Mouse (Mus musculus): ENCODE measurements at regions not wholly inside any gene's neighbourhood (a gene's known extent, or its start where the extent isn't known, plus 50 kb on each side); places are given as distances from the start of the nearest gene placed in this dataset.

GRCm38 (mm10) chr9:8443315-8443714 lies 100.6 kb upstream of the Trpc6 start:
- Histone ChIP-seq H3K4me2 (replicated peaks; ENCODE audit: low read depth, low read length) (no peak overlapping the region), H3K4me1 (ENCODE audit: control insufficient read depth, insufficient read depth, low read length) (no peaks in the 10 kb centered on the region), H3K4me3 (ENCODE audit: low read length) (no peak overlapping the region), H3K27ac (ENCODE audit: low read depth, low read length) (no peak overlapping the region), H3K27me3 (ENCODE audit: control insufficient read depth, insufficient read depth, low read length) (no peaks in the 10 kb centered on the region), H3K36me3 (ENCODE audit: control insufficient read depth, insufficient read depth, low read length) (no peaks in the 10 kb centered on the region), H3K9ac (ENCODE audit: low read depth, low read length) (no peak overlapping the region), H3K9me3 (ENCODE audit: control insufficient read depth, low read length) (no peaks in the 10 kb centered on the region)
- no peak for ATAC-seq (ENCODE audit: low FRiP score, low TSS enrichment)
- 88% methylated on average over 2 of the region's 2 CpGs for WGBS

DNA sequence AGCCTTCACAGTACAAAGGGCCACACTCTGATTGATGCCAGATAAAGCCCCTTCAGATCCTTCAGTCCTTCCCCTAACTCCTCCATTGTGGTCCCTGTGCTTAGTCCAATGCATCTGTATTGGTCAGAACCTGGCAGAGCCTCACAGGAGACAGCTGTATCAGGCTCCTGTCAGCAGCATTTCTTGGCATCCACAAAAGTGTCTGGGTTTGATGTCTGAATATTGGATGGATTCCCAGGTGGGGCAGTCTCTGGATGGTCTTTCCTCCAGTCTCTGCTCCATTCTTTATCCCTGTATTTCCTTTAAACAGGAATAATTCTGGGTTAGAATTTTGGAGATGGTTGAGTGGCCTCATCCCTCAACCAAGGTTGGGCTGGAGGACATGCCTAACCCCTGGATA lies 92.5 kb upstream of the Trpc6 start:
- no peak overlapping the region for H3K4me3 ChIP-seq (ENCODE audit: low read length)
- no peaks in the 10 kb centered on the region for H3K4me1 ChIP-seq (ENCODE audit: control insufficient read depth, insufficient read depth, low read length)
- no peaks in the 10 kb centered on the region for H3K36me3 ChIP-seq (ENCODE audit: control insufficient read depth, insufficient read depth, low read length)
- H3K4me2 ChIP-seq (replicated peaks; ENCODE audit: low read depth, low read length) = no peak overlapping the region
- no peaks in the 10 kb centered on the region for H3K9me3 ChIP-seq (ENCODE audit: control insufficient read depth, low read length)
- H3K27me3 ChIP-seq (ENCODE audit: control insufficient read depth, insufficient read depth, low read length) = no peaks in the 10 kb centered on the region
- no peak overlapping the region for H3K9ac ChIP-seq (ENCODE audit: low read depth, low read length)
- no peak overlapping the region for H3K27ac ChIP-seq (ENCODE audit: low read depth, low read length)
- no peak for ATAC-seq (ENCODE audit: low FRiP score, low TSS enrichment)

GRCm38 (mm10) chr9:8453591-8453990 lies 90.4 kb upstream of the Trpc6 start:
- no peaks in the 10 kb centered on the region for H3K9me3 ChIP-seq (ENCODE audit: control insufficient read depth, low read length)

DNA sequence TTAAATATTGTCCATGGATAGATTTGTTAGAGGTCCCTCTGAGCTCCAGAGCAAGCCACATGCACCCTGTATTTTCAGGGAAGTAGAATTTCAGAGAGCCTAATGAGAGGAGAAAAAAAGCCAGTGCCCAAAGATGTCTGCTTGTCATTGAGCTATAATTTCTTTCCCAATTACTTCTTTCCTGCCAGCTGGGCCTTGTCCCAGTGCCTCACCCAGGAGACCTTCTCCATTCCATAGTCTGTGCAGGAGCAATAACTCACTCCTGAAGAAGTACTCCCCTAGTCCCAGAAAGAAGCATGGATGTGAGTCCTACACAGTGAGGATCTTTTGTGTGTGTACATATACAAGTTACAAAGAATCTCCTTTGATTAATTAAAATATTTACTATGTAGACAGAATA lies 89.4 kb upstream of the Trpc6 start:
- Histone ChIP-seq H3K9ac (ENCODE audit: low read depth, low read length) (no peak overlapping the region), H3K4me1 (ENCODE audit: control insufficient read depth, insufficient read depth, low read length) (no peaks in the 10 kb centered on the region), H3K9me3 (ENCODE audit: control insufficient read depth, low read length) (no peaks in the 10 kb centered on the region), H3K27ac (ENCODE audit: low read depth, low read length) (no peak overlapping the region), H3K27me3 (ENCODE audit: control insufficient read depth, insufficient read depth, low read length) (no peaks in the 10 kb centered on the region), H3K36me3 (ENCODE audit: control insufficient read depth, insufficient read depth, low read length) (no peaks in the 10 kb centered on the region), H3K4me3 (ENCODE audit: low read length) (no peak overlapping the region), H3K4me2 (replicated peaks; ENCODE audit: low read depth, low read length) (no peak overlapping the region)
- peak; percentile 95 for ATAC-seq (ENCODE audit: low FRiP score, low TSS enrichment)

More at GRCm38 (mm10) chr9:8453591-8453990, 90.4 kb upstream of the Trpc6 start:
- Histone ChIP-seq H3K36me3 (ENCODE audit: control insufficient read depth, insufficient read depth, low read length) (no peaks in the 10 kb centered on the region), H3K4me1 (ENCODE audit: control insufficient read depth, insufficient read depth, low read length) (no peaks in the 10 kb centered on the region), H3K27ac (ENCODE audit: low read depth, low read length) (no peak overlapping the region), H3K9ac (ENCODE audit: low read depth, low read length) (no peak overlapping the region), H3K27me3 (ENCODE audit: control insufficient read depth, insufficient read depth, low read length) (no peaks in the 10 kb centered on the region), H3K4me3 (ENCODE audit: low read length) (no peak overlapping the region), H3K4me2 (replicated peaks; ENCODE audit: low read depth, low read length) (no peak overlapping the region)
- ATAC-seq (ENCODE audit: low FRiP score, low TSS enrichment) = no peak

GRCm38 (mm10) chr9:8459084-8459571 lies 84.8 kb upstream of the Trpc6 start:
- H3K4me2 ChIP-seq (replicated peaks; ENCODE audit: low read depth, low read length) = no peak overlapping the region
- 30% methylated on average over 1 of the region's 1 CpGs for WGBS
- H3K27me3 ChIP-seq (ENCODE audit: control insufficient read depth, insufficient read depth, low read length) = no peaks in the 10 kb centered on the region
- no peak overlapping the region for H3K4me3 ChIP-seq (ENCODE audit: low read length)
- ATAC-seq (ENCODE audit: low FRiP score, low TSS enrichment) = no peak
- no peaks in the 10 kb centered on the region for H3K36me3 ChIP-seq (ENCODE audit: control insufficient read depth, insufficient read depth, low read length)
- no peak overlapping the region for H3K9ac ChIP-seq (ENCODE audit: low read depth, low read length)
- no peak overlapping the region for H3K27ac ChIP-seq (ENCODE audit: low read depth, low read length)
- no peaks in the 10 kb centered on the region for H3K9me3 ChIP-seq (ENCODE audit: control insufficient read depth, low read length)
- H3K4me1 ChIP-seq (ENCODE audit: control insufficient read depth, insufficient read depth, low read length) = no peaks in the 10 kb centered on the region

DNA sequence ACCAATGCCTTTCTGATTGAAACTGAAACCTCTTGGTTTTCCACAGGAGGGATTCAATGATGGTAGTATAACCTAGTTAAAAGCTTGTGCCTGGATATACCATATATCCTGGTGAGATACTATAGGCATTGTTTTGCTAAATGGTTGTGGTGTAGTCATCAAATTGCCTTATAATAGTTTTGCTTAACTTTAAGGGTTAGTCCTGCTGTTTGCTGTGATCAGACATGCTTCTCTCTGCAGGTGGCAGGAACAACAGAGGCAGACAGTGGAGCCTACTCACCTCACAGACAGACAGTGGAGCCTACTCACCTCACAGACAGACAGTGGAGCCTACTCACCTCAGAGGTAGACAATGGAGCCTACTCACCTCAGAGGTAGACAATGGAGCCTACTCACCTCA lies 82.2 kb upstream of the Trpc6 start:
- Histone ChIP-seq H3K4me1 (ENCODE audit: control insufficient read depth, insufficient read depth, low read length) (no peaks in the 10 kb centered on the region), H3K36me3 (ENCODE audit: control insufficient read depth, insufficient read depth, low read length) (no peaks in the 10 kb centered on the region), H3K9ac (ENCODE audit: low read depth, low read length) (no peak overlapping the region), H3K4me3 (ENCODE audit: low read length) (no peak overlapping the region), H3K4me2 (replicated peaks; ENCODE audit: low read depth, low read length) (no peak overlapping the region), H3K9me3 (ENCODE audit: control insufficient read depth, low read length) (no peaks in the 10 kb centered on the region), H3K27me3 (ENCODE audit: control insufficient read depth, insufficient read depth, low read length) (no peaks in the 10 kb centered on the region), H3K27ac (ENCODE audit: low read depth, low read length) (no peak overlapping the region)
- ATAC-seq (ENCODE audit: low FRiP score, low TSS enrichment) = no peak

GRCm38 (mm10) chr9:8462881-8463280 lies 81.1 kb upstream of the Trpc6 start:
- ATAC-seq (ENCODE audit: low FRiP score, low TSS enrichment) = no peak
- no peak overlapping the region for H3K9ac ChIP-seq (ENCODE audit: low read depth, low read length)
- H3K4me2 ChIP-seq (replicated peaks; ENCODE audit: low read depth, low read length) = no peak overlapping the region
- H3K27ac ChIP-seq (ENCODE audit: low read depth, low read length) = no peak overlapping the region
- H3K27me3 ChIP-seq (ENCODE audit: control insufficient read depth, insufficient read depth, low read length) = no peaks in the 10 kb centered on the region
- no peaks in the 10 kb centered on the region for H3K9me3 ChIP-seq (ENCODE audit: control insufficient read depth, low read length)
- no peak overlapping the region for H3K4me3 ChIP-seq (ENCODE audit: low read length)
- 74% methylated on average over 5 of the region's 5 CpGs for WGBS
- no peaks in the 10 kb centered on the region for H3K4me1 ChIP-seq (ENCODE audit: control insufficient read depth, insufficient read depth, low read length)
- H3K36me3 ChIP-seq (ENCODE audit: control insufficient read depth, insufficient read depth, low read length) = no peaks in the 10 kb centered on the region

- Histone ChIP-seq H3K27ac (ENCODE audit: low read depth, low read length) (no peak overlapping the region), H3K9me3 (ENCODE audit: control insufficient read depth, low read length) (0 out of 2 replicates have a peak, but pooled peaks cover 3% of the 10 kb centered on the region), H3K4me2 (replicated peaks; ENCODE audit: low read depth, low read length) (no peak overlapping the region), H3K36me3 (ENCODE audit: control insufficient read depth, insufficient read depth, low read length) (no peaks in the 10 kb centered on the region), H3K9ac (ENCODE audit: low read depth, low read length) (no peak overlapping the region), H3K4me1 (ENCODE audit: control insufficient read depth, insufficient read depth, low read length) (no peaks in the 10 kb centered on the region), H3K4me3 (ENCODE audit: low read length) (no peak overlapping the region), H3K27me3 (ENCODE audit: control insufficient read depth, insufficient read depth, low read length) (no peaks in the 10 kb centered on the region)
- WGBS = 71% methylated on average over 3 of the region's 3 CpGs
- no peak for ATAC-seq (ENCODE audit: low FRiP score, low TSS enrichment)
These were observed 57.4 kb upstream of the Trpc6 start for GRCm38 (mm10) chr9:8486525-8486924.

DNA sequence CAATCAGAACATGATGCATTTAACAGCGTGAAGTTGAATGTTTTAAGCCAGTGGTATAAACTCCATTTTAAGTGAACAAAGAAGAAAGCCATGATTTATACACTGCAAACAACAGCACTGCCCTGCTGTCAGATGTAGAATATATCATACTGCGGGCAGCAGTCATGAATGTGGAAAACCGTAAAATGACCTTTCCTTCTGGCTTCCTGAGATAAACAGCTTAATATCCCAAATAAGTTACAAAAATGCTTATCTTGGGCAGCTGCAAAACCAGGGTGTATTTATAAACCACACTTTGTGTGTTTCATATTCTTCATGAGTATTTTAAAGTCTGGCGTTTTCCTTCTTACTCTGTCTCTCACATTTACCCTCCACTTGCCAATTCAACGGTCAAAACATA lies 56.1 kb upstream of the Trpc6 start:
- Histone ChIP-seq H3K9ac (ENCODE audit: low read depth, low read length) (no peak overlapping the region), H3K4me3 (ENCODE audit: low read length) (no peak overlapping the region), H3K27ac (ENCODE audit: low read depth, low read length) (no peak overlapping the region; the same call in 1 of the 2 replicates), H3K4me2 (replicated peaks; ENCODE audit: low read depth, low read length) (0 out of 2 replicates have a peak overlapping the region, but pooled peaks have one; percentile 5), H3K9me3 (ENCODE audit: control insufficient read depth, low read length) (0 out of 2 replicates have a peak, but pooled peaks cover 3% of the 10 kb centered on the region), H3K36me3 (ENCODE audit: control insufficient read depth, insufficient read depth, low read length) (no peaks in the 10 kb centered on the region), H3K4me1 (ENCODE audit: control insufficient read depth, insufficient read depth, low read length) (no peaks in the 10 kb centered on the region), H3K27me3 (ENCODE audit: control insufficient read depth, insufficient read depth, low read length) (no peaks in the 10 kb centered on the region)
- 37% methylated on average over 5 of the region's 5 CpGs for WGBS
- peak; percentile 92; the same call in 1 of the 2 replicates for ATAC-seq (ENCODE audit: low FRiP score, low TSS enrichment)
